Mouse (Mus musculus) ES-E14 (cell line): ENCODE data around the gene Gm15155.
"Not testable (repeated sequence)": the region's sequence is repeated elsewhere in the genome, so short reads cannot be mapped to it uniquely, and the experiment has no call there.

Source experiments
- CHD2 ChIP-seq: IDR thresholded peaks from 2 replicates; pipeline ENCODE4 v1.6.1; 2014; ENCODE audit warnings: mild to moderate bottlenecking, low read depth, low read length, inconsistent platforms
- HCFC1 ChIP-seq: IDR thresholded peaks from 2 replicates; pipeline ENCODE4 v1.6.1; 2012; ENCODE audit warnings: low read length, inconsistent platforms, borderline replicate concordance; ENCODE audit not compliant: insufficient read depth
- MAFK ChIP-seq: IDR thresholded peaks from 2 replicates; pipeline ENCODE4 v1.6.1; 2014; ENCODE audit warnings: mild to moderate bottlenecking, low read depth, low read length, inconsistent platforms; ENCODE audit not compliant: insufficient read depth
- ZC3H11A ChIP-seq: IDR thresholded peaks from 2 replicates; pipeline ENCODE4 v1.6.1; 2012; ENCODE audit warnings: low read depth, mild to moderate bottlenecking, inconsistent platforms, low read length, borderline replicate concordance
- ZNF384 ChIP-seq: IDR thresholded peaks from 2 replicates; pipeline ENCODE4 v1.6.1; 2012; ENCODE audit warnings: low read depth, low read length, inconsistent platforms

- not testable (repeated sequence) for TF ChIP-seq ZC3H11A, HCFC1, ZNF384, MAFK, CHD2
These were observed 679.3 kb downstream of the Gm15155 start for GRCm38 (mm10) chrX:156303806-156304205.
